Mouse (Mus musculus) spleen, adult 2 months (tissue): ENCODE measurements around the gene Cacna1s.

Experiments used
- CTCF ChIP-seq: fragments of 200-500 bp; IDR thresholded peaks from 2 replicates; pipeline ENCODE4 v1.5.1; 2011; ENCODE audit warnings: mild to moderate bottlenecking, inconsistent platforms; ENCODE audit not compliant: insufficient read depth, insufficient read length, insufficient replicate concordance; ENCODE audit errors: extremely low read depth
- POLR2A ChIP-seq: fragments of 200-500 bp; IDR thresholded peaks from 2 replicates; pipeline ENCODE4 v1.6.1; 2011; ENCODE audit warnings: low read depth, low read length, inconsistent platforms

DNA sequence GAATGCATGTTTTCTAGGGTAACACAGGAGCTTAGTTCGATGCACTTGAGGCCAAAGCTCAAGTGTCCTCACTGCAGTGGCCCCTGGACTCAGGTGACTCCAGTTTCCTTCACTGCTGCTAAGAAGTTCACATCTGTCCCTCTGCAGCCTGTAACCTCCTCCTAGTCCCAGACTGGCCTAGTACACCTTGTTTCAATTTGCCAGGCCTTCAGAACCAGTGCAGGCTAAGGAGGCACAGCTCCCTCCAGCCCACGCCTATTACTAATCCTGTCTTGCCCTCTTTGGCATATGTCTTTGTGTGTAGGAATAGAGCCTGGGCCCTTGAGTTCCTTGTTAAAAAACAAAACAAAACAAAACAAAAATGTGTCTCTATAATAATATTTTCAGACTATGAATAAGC lies 35.2 kb upstream of the Cacna1s start:
- TF ChIP-seq POLR2A: no peak
- TF ChIP-seq CTCF: no peak
